Mouse (Mus musculus): ENCODE measurements at regions not wholly inside any gene's neighbourhood (a gene's known extent, or its start where the extent isn't known, plus 50 kb on each side); places are given as distances from the start of the nearest gene placed in this dataset.

DNA sequence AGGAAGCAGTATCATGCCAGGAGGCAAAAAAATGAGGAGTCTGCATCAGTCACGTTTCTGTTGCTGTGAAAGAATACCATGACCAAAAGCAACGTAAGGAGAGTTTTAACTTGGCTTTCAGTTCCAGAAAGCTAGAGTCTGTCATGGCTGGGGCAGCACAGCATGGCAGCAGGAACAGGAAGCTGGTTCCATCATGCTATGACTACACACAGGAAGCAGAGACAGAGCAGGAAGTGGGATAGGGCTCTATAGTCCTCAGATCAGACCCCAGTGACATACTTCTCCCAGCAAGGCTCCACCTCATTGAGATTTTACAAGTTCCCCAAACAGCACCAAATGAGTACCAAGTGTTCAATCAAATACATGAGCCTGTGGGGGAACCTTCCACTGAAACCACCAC is 453.6 kb downstream of the Etnk1 start:
- no peak for TF ChIP-seq CTCF (conservative IDR thresholded peaks at IDR 0.05 in 1 of 2, IDR thresholded peaks at IDR 0.05 in 1 of 2; ENCODE audit: low read depth in 2 of 2, low read length in 2 of 2)
- no peak for TF ChIP-seq POLR2A (IDR thresholded peaks at IDR 0.05; ENCODE audit: low read depth, low read length)
- TF ChIP-seq TCF12 (IDR thresholded peaks at IDR 0.05; ENCODE audit: low read depth, low read length): no peak
- TF ChIP-seq MYC (IDR thresholded peaks at IDR 0.05; ENCODE audit: low read depth, low read length): no peak
- TF ChIP-seq CHD2 (IDR thresholded peaks at IDR 0.05; ENCODE audit: low read length): no peak
- no peak for TF ChIP-seq ZMIZ1 (IDR thresholded peaks at IDR 0.05; ENCODE audit: low read depth, low read length)
- no peak for TF ChIP-seq KAT2A (IDR thresholded peaks at IDR 0.05; ENCODE audit: insufficient replicate concordance, low read length)

Measured in CH12.LX (cell line).